Mouse (Mus musculus): Measurements from ENCODE around the gene Fam57b. TPM values are rescaled to one million over a fixed set of nuclear protein-coding genes. Genes with fewer than 3 reads are reported as not detected.

Fam57b gene
- 145 and 162 TPM in 2 replicates for polyA plus RNA-seq (2012; rRNA removed)

GRCm38 (mm10) chr7:126797411-126798126 lies at the start of gene Fam57b:
Gene Fam57b (plus strand): TSS chr7:126797668.

GRCm38 (mm10) chr7:126759050-126759671 lies 38.3 kb upstream of the Fam57b start, which contains the start of gene Mapk3:
Gene Mapk3 (plus strand): TSS chr7:126759601.

GRCm38 (mm10) chr7:126766201-126766600 lies 31.3 kb upstream of the Fam57b start, which contains the start of gene Gdpd3:
Gene Gdpd3 (plus strand): TSS chr7:126766334.

GRCm38 (mm10) chr7:126776598-126777057 lies 20.8 kb upstream of the Fam57b start, which contains the start of gene Ypel3:
Gene Ypel3 (plus strand): TSS chr7:126776955.

GRCm38 (mm10) chr7:126780971-126781635 lies 16.4 kb upstream of the Fam57b start, which contains the start of gene Tbx6:
Gene Tbx6 (plus strand): TSS chr7:126781483.

GRCm38 (mm10) chr7:126791851-126792720 lies 5.4 kb upstream of the Fam57b start, which contains the start of gene Ppp4c:
Gene Ppp4c (minus strand): TSS chr7:126792496.

GRCm38 (mm10) chr7:126831539-126831938 lies 34.1 kb downstream of the Fam57b start, which contains the start of gene 4930451I11Rik:
Gene 4930451I11Rik (minus strand): TSS chr7:126831639.

GRCm38 (mm10) chr7:126847116-126847420 lies 49.6 kb downstream of the Fam57b start, which contains the start of gene Doc2a:
Gene Doc2a (plus strand): TSS chr7:126847416.

GRCm38 (mm10) chr7:126861429-126862130 lies 64.1 kb downstream of the Fam57b start, which contains the start of gene Hirip3:
Gene Hirip3 (plus strand): TSS chr7:126861972.

GRCm38 (mm10) chr7:126862147-126862784 lies 64.8 kb downstream of the Fam57b start, which contains the start of gene Ino80e:
Gene Ino80e (minus strand): TSS chr7:126862377.

Other genes starting within 250 kb of the Fam57b start
- 129 and 135 TPM in 2 replicates for gene Eif3c, start 231.3 kb upstream of the Fam57b start, polyA plus RNA-seq (2012; rRNA removed)
- gene Apobr, start 212.7 kb upstream of the Fam57b start, polyA plus RNA-seq (2012; rRNA removed), result 0.49 and 0.66 TPM in 2 replicates
- gene Cln3, start 211.9 kb upstream of the Fam57b start, polyA plus RNA-seq (2012; rRNA removed), result 49.6 and 55.6 TPM in 2 replicates
- gene Il27, start 202.7 kb upstream of the Fam57b start, polyA plus RNA-seq (2012; rRNA removed), result 0.11 TPM in 1 of 2 replicates, not detected in the other
- gene Nupr1, start 166.8 kb upstream of the Fam57b start, polyA plus RNA-seq (2012; rRNA removed), result 7.5 and 10.1 TPM in 2 replicates
- gene Sgf29, start 148.4 kb upstream of the Fam57b start, polyA plus RNA-seq (2012; rRNA removed), result 57.0 and 60.0 TPM in 2 replicates
- 2.0 and 3.4 TPM in 2 replicates for gene Sult1a1, start 121.2 kb upstream of the Fam57b start, polyA plus RNA-seq (2012; rRNA removed)
- 60.3 and 69.1 TPM in 2 replicates for gene Bola2, start 102.3 kb upstream of the Fam57b start, polyA plus RNA-seq (2012; rRNA removed)
- 43.9 and 47.4 TPM in 2 replicates for gene Slx1b, start 101.9 kb upstream of the Fam57b start, polyA plus RNA-seq (2012; rRNA removed)
- 87.6 and 91.0 TPM in 2 replicates for gene Coro1a, start 89.9 kb upstream of the Fam57b start, polyA plus RNA-seq (2012; rRNA removed)
- gene Mapk3, start 38.1 kb upstream of the Fam57b start, polyA plus RNA-seq (2012; rRNA removed), result 176 and 184 TPM in 2 replicates
- 10.8 and 13.6 TPM in 2 replicates for gene Gdpd3, start 31.3 kb upstream of the Fam57b start, polyA plus RNA-seq (2012; rRNA removed)
- 193 and 202 TPM in 2 replicates for gene Ypel3, start 20.7 kb upstream of the Fam57b start, polyA plus RNA-seq (2012; rRNA removed)
- 1.8 and 1.9 TPM in 2 replicates for gene Tbx6, start 16.2 kb upstream of the Fam57b start, polyA plus RNA-seq (2012; rRNA removed)
- gene Ppp4c, start 5.2 kb upstream of the Fam57b start, polyA plus RNA-seq (2012; rRNA removed), result 212 and 213 TPM in 2 replicates
- not detected in 2 replicates for gene 4930451I11Rik, start 34.0 kb downstream of the Fam57b start, polyA plus RNA-seq (2012; rRNA removed)
- gene Doc2a, start 49.7 kb downstream of the Fam57b start, polyA plus RNA-seq (2012; rRNA removed), result 9.8 and 10.8 TPM in 2 replicates
- 94.8 and 104 TPM in 2 replicates for gene Hirip3, start 64.3 kb downstream of the Fam57b start, polyA plus RNA-seq (2012; rRNA removed)
- 82.6 and 86.4 TPM in 2 replicates for gene Ino80e, start 64.7 kb downstream of the Fam57b start, polyA plus RNA-seq (2012; rRNA removed)
- gene Taok2, start 87.0 kb downstream of the Fam57b start, polyA plus RNA-seq (2012; rRNA removed), result 103 and 114 TPM in 2 replicates
- gene Tmem219, start 125.2 kb downstream of the Fam57b start, polyA plus RNA-seq (2012; rRNA removed), result 30.6 and 32.0 TPM in 2 replicates
- 88.9 and 93.8 TPM in 2 replicates for gene Kctd13, start 131.2 kb downstream of the Fam57b start, polyA plus RNA-seq (2012; rRNA removed)
- 16.9 and 17.6 TPM in 2 replicates for gene Asphd1, start 151.9 kb downstream of the Fam57b start, polyA plus RNA-seq (2012; rRNA removed)
- 72.8 and 76.2 TPM in 2 replicates for gene Sez6l2, start 152.9 kb downstream of the Fam57b start, polyA plus RNA-seq (2012; rRNA removed)
- gene Cdipt, start 178.2 kb downstream of the Fam57b start, polyA plus RNA-seq (2012; rRNA removed), result 126 and 133 TPM in 2 replicates
- gene Cdiptos, start 178.4 kb downstream of the Fam57b start, polyA plus RNA-seq (2012; rRNA removed), result 0.85 and 0.95 TPM in 2 replicates
- gene Mvp, start 217.0 kb downstream of the Fam57b start, polyA plus RNA-seq (2012; rRNA removed), result 3.9 and 5.7 TPM in 2 replicates
- 1.4 and 1.5 TPM in 2 replicates for gene Pagr1b, start 218.8 kb downstream of the Fam57b start, polyA plus RNA-seq (2012; rRNA removed)
- gene Pagr1a, start 219.7 kb downstream of the Fam57b start, polyA plus RNA-seq (2012; rRNA removed), result 15.3 and 18.9 TPM in 2 replicates
- gene Gm42742, start 223.4 kb downstream of the Fam57b start, polyA plus RNA-seq (2012; rRNA removed), result 111 and 124 TPM in 2 replicates
- gene Prrt2, start 223.5 kb downstream of the Fam57b start, polyA plus RNA-seq (2012; rRNA removed), result 54.6 and 70.1 TPM in 2 replicates
- 309 and 326 TPM in 2 replicates for gene Maz, start 229.4 kb downstream of the Fam57b start, polyA plus RNA-seq (2012; rRNA removed)
- gene Kif22, start 244.8 kb downstream of the Fam57b start, polyA plus RNA-seq (2012; rRNA removed), result 42.4 and 56.6 TPM in 2 replicates